Mouse (Mus musculus) heart, embryonic 13.5 days (tissue): ENCODE measurements around the gene Relb. TPM values are rescaled to one million over a fixed set of nuclear protein-coding genes. Genes with fewer than 3 reads are reported as not detected.

Experiments used
- ATAC-seq: fragments of 200-750 bp; cut with Nextera tagmentation; 2 replicates; pipeline ENCODE4 v1.8.0; 2017; ENCODE audit warnings: moderate TSS enrichment; ENCODE audit not compliant: insufficient number of reproducible peaks, low FRiP score, low TSS enrichment; ENCODE audit errors: extremely low read depth
- H3K27ac ChIP-seq: fragments of 300-500 bp; sonication (generic); replicated peaks from 2 replicates; pipeline ENCODE4 v1.5.1; 2015; ENCODE audit warnings: moderate library complexity, mild to moderate bottlenecking, inconsistent platforms
- H3K27me3 ChIP-seq: fragments of 300-500 bp; sonication (generic); replicated peaks from 2 replicates; pipeline ENCODE4 v1.6.1; 2015; ENCODE audit warnings: mild to moderate bottlenecking, inconsistent platforms
- H3K36me3 ChIP-seq: fragments of 300-500 bp; sonication (generic); 2 replicates; pipeline ENCODE4 v1.6.1; 2015; ENCODE audit warnings: mild to moderate bottlenecking, inconsistent platforms
- H3K4me1 ChIP-seq: fragments of 300-500 bp; sonication (generic); 2 replicates; pipeline ENCODE4 v1.6.1; 2015; ENCODE audit warnings: inconsistent platforms
- H3K4me2 ChIP-seq: fragments of 300-500 bp; sonication (generic); 2 replicates; pipeline ENCODE4 v1.6.1; 2015; ENCODE audit warnings: inconsistent platforms, mild to moderate bottlenecking, moderate library complexity
- H3K4me3 ChIP-seq: fragments of 300-500 bp; sonication (generic); 2 replicates; pipeline ENCODE4 v1.5.1; 2015; ENCODE audit warnings: moderate library complexity, mild to moderate bottlenecking, inconsistent platforms
- H3K9ac ChIP-seq: fragments of 300-500 bp; sonication (generic); 2 replicates; pipeline ENCODE4 v1.6.1; 2015; ENCODE audit warnings: inconsistent platforms, mild to moderate bottlenecking, moderate library complexity
- H3K9me3 ChIP-seq: fragments of 300-500 bp; sonication (generic); 2 replicates; pipeline ENCODE4 v1.6.1; 2016; ENCODE audit warnings: inconsistent platforms
- WGBS: fragments of 180-500 bp; shearing (Covaris S2); methylation state at CpG from one replicate; pipeline ENCODE4 v1.1.7; 2015; ENCODE audit warnings: mixed read lengths; 5-methylcytosine and 5-hydroxymethylcytosine counted together
- polyA plus RNA-seq: library from polyadenylated mRNA; unstranded; fragments of >200 nt; fragmentation: Nextera tagmentation; extraction: Ambion mirVana; gene quantifications from 2 replicates; pipeline ENCODE4 v1.2.1, GENCODE M21; 2015

The Relb gene
- polyA plus RNA-seq, 1 experiment from 2014 or later = 5.6 TPM

DNA sequence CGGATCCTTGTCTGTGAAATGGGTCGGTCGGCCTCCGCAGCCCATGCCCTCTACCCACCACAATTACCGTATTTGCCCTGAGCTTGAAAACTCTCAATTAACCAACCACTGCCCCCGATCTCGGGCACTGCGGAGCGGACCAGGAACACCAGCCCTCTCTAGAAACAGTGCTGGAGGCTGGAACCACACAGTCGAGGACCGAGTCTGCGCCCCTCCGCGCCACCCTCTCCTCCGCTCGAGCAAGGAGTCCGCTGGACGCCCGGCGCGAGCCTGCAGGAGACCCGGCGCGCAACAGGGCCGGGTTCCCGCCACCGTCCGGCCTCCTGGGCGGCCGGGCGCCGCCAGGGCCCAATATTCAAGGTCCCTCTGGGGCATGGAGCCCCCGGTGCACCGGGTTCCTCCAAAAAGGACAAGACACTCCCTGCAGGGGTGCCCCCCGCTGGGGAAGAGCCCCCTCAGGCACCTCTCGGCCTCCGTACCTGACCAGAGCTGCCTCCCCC lies 35.3 kb upstream of the Relb start:
- WGBS = under 1% methylated on average over 37 of the region's 37 CpGs
- no peaks in the 10 kb centered on the region for H3K27me3 ChIP-seq
- no peaks in the 10 kb centered on the region for H3K9me3 ChIP-seq
- peaks cover 39% of the 10 kb centered on the region for H3K4me1 ChIP-seq
- peaks cover 28% of the 10 kb centered on the region for H3K36me3 ChIP-seq
- H3K4me3 ChIP-seq = peak overlapping the region; percentile 100
- peak overlapping the region; percentile 85 for H3K4me2 ChIP-seq
- peak overlapping the region; percentile 99 for H3K9ac ChIP-seq
- peak overlapping the region; percentile 94 for H3K27ac ChIP-seq
- peak; percentile 47 for ATAC-seq

DNA sequence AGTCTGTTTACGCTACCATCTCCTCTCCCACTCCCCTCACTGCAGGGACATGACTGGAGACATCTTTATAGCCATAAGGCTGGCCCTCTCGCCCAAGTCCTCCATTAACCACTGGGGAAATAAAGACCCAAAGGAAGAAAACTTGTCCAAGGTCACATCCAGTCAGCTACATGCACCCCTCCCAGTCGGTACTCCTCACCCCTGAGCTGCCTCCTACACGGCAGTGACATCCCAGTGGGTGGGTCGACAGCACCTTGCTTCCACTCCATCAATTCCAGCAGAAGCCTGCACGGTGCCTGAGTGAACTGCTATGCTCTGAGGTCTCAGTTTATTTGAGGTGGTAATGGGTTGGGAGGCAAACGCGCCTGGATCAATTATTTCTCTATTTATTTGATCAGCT lies 34.7 kb upstream of the Relb start:
- peak overlapping the region; percentile 100 for H3K4me3 ChIP-seq
- 12% methylated on average over 8 of the region's 8 CpGs for WGBS
- peak overlapping the region; percentile 85 for H3K4me2 ChIP-seq
- no peaks in the 10 kb centered on the region for H3K27me3 ChIP-seq
- H3K9me3 ChIP-seq = no peaks in the 10 kb centered on the region
- H3K36me3 ChIP-seq = peaks cover 34% of the 10 kb centered on the region
- no peak overlapping the region for H3K27ac ChIP-seq
- ATAC-seq = no peak
- H3K4me1 ChIP-seq = peaks cover 33% of the 10 kb centered on the region
- H3K9ac ChIP-seq = peak overlapping the region; percentile 99

DNA sequence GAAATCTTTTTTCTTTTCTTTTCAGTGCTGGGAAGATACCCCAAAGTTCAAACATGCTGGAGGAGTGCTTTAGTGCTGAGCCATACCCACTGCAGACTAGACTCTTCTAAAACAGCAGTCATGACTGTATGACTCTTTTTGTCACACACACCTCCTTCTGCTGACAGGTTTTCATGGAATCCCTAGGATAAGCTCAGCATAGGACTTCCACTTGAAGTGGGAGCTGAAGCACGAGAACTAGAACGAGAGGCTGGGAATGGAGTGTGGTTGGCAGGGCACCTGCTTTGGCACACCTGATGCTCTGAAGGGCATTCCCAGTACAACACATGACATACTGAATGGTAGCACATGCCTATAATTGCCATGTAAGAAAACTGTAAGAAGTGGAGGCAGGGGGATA lies 23.4 kb upstream of the Relb start:
- Histone ChIP-seq H3K27me3 (no peaks in the 10 kb centered on the region), H3K4me2 (no peak overlapping the region), H3K4me1 (peaks cover 22% of the 10 kb centered on the region), H3K4me3 (no peak overlapping the region), H3K36me3 (peaks cover 84% of the 10 kb centered on the region), H3K27ac (0 out of 2 replicates have a peak overlapping the region, but pooled peaks have one; percentile 43), H3K9me3 (no peaks in the 10 kb centered on the region), H3K9ac (no peak overlapping the region)
- no peak for ATAC-seq
- WGBS = 45% methylated on average over 2 of the region's 2 CpGs

DNA sequence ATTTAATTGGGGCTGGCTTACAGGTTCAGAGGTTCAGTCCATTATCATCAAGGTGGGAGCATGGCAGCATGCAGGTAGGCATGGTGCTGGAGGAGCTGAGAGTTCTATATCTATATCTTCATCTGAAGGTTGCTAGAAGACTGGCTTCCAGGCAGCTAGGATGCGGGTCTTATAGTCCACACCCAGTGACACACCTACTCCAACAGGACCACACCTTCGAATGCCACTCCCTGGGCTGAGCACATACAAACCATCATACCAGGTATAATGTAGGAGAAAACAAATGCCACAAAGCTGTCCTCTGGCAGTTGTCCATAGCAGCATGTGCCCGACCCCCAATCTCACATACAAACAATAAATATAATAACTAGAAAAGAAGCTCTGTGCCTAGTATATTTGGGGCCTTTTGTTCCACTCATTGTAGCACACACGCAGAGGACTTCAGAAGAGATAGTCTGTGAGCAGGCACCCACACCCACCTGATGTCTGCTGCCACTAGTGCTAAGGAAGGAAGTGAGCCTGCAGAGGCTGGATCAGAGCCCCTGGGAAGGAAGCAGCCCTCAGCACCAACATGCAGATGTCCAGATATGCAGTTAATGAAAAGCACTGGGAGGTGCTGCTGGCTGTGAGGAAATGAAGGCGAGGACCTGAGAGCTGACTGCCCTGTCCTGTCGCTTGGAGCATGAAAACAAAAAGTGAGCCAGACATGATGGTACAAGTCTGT lies 22.0 kb upstream of the Relb start:
- no peak for ATAC-seq
- Histone ChIP-seq H3K27me3 (no peaks in the 10 kb centered on the region), H3K36me3 (peaks cover 96% of the 10 kb centered on the region), H3K27ac (peak overlapping the region; percentile 48), H3K4me2 (no peak overlapping the region), H3K9ac (no peak overlapping the region), H3K4me3 (no peak overlapping the region), H3K9me3 (no peaks in the 10 kb centered on the region), H3K4me1 (peaks cover 14% of the 10 kb centered on the region)
- WGBS = 73% methylated on average over 6 of the region's 6 CpGs

DNA sequence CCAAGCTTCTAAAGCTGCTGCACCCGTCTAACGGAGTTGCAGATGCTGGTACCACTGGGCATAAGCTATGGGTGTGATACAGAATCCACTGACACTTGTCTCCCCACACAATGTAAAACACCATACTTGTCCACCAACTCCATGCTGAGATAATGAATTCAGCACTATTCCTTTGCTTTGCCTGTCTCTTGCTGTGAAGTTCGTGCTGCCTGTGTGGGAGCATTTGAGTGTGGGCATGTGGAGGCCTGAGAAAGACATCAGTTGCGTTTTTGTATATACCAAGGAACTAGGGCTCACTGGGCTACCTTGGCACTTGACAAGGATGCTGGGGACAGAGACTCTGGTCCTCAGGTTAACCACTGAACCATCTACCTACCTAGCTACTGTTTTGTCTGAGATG lies 12.0 kb upstream of the Relb start:
- ATAC-seq = no peak
- no peak overlapping the region for H3K4me2 ChIP-seq
- WGBS = 95% methylated on average over 4 of the region's 4 CpGs

DNA sequence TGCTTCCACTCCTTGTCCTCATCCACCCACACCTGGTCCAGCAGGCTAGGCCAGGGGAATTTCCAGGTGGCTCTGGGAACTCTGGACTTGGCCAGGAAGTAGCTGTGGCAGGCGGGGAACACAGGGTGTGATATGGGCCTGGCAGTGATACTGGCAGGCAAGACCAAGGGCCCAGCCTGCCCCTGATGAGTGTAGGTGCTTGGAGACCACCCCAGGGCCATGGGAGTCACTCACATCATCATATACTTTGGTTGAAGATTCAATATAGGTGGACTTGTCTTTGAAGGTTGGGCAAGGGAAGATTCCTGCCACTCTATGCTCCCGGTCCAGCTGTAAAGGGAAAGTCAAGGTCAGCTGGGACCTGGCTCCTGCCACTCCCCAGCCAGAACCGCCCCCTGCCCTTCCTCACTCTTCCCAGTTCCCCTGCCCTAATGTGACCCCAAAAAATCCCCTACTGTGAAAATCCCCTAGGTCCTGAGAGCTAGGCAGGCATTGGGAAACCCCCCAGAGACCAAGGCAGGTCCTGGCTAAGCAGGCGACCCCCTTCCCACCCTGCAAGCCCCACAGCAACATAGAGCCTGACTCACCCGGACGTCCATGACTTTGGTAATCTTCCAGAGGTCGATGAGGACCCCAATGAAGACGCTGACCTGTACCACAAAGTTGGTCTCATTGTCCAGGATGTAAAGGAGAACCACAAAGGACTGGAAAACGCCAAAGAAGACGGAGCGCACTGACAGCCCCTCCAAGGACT lies 6.0 kb upstream of the Relb start:
- WGBS = 83% methylated on average over 11 of the region's 11 CpGs
- H3K36me3 ChIP-seq = peaks cover 85% of the 10 kb centered on the region
- no peak overlapping the region for H3K9ac ChIP-seq

More for the DNA sequence above, 12.0 kb upstream of the Relb start:
- Histone ChIP-seq H3K9me3 (no peaks in the 10 kb centered on the region), H3K9ac (no peak overlapping the region), H3K36me3 (peaks cover 100% of the 10 kb centered on the region), H3K27ac (no peak overlapping the region), H3K4me1 (peaks cover 6% of the 10 kb centered on the region), H3K4me3 (no peak overlapping the region), H3K27me3 (no peaks in the 10 kb centered on the region)

DNA sequence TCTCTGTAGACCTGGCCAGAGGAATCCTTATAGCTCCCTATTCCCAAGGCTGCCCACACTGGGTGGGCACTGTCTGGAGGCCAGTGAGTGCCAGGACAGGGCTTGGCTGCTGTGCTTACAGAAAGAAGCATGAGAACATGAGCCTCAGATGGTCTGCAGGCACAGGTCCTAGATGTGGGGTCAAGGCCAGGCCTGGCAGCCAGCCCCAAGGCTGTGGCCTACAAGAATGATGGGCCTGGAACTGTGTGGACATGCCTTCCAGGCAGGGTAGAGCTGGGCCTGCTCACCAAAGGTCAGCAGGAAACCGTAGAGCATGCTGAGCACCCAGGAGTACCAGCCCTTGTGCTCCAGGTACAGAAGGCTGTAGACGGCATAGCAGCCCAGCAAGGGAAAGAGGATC lies 5.4 kb upstream of the Relb start:
- Histone ChIP-seq H3K36me3 (peaks cover 79% of the 10 kb centered on the region), H3K4me3 (no peak overlapping the region), H3K27ac (no peak overlapping the region), H3K27me3 (no peaks in the 10 kb centered on the region), H3K4me1 (peaks cover 14% of the 10 kb centered on the region), H3K9me3 (no peaks in the 10 kb centered on the region), H3K4me2 (no peak overlapping the region), H3K9ac (no peak overlapping the region)
- WGBS = 94% methylated on average over 2 of the region's 2 CpGs
- no peak for ATAC-seq

More for the DNA sequence above, 6.0 kb upstream of the Relb start:
- Histone ChIP-seq H3K9me3 (no peaks in the 10 kb centered on the region), H3K4me3 (no peak overlapping the region), H3K27me3 (no peaks in the 10 kb centered on the region), H3K4me2 (no peak overlapping the region), H3K27ac (no peak overlapping the region), H3K4me1 (peaks cover 9% of the 10 kb centered on the region)
- ATAC-seq = no peak

DNA sequence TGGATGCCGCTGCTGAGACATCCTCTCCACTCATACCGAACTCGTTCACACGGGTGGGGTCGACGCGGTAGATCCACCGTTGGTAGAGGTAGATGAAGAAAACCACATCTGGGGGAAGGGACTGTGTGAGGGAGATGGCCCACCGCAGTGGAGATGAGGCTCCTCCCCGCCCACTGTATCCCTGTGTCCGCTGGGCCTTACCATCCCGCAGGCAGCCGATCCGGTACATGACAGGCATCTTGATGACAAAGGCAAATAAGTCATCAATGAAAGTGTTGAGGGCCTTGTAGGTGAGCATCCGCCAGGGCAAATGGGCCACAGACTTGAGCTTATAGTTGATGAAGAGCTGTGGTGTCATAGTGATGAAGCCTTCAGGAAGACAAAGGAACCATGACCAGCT lies 4.6 kb upstream of the Relb start:
- Histone ChIP-seq H3K4me1 (peaks cover 15% of the 10 kb centered on the region), H3K27me3 (no peaks in the 10 kb centered on the region), H3K9ac (no peak overlapping the region), H3K4me2 (no peak overlapping the region), H3K4me3 (no peak overlapping the region), H3K36me3 (peaks cover 71% of the 10 kb centered on the region), H3K9me3 (no peaks in the 10 kb centered on the region), H3K27ac (no peak overlapping the region)
- no peak for ATAC-seq
- WGBS = 86% methylated on average over 15 of the region's 15 CpGs

DNA sequence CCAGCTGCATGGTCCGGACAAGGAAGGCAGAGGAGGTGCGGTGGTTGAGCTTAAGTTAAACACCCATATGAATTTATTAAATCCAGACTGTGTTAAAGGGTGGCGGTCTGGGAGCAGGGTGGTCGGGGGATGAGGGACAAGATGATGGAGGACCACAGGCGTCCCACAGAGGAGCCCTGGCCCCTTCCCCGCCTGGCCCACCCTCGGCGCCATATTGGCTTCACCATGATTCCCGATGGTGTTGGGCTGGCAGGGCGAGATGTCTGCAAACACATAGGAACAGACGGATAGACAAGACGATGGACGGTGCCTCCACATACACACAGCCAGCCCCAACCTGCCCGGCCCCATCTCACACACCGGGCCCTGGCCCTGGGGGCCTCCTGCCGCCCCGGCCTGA lies 4.0 kb upstream of the Relb start:
- Histone ChIP-seq H3K27ac (no peak overlapping the region), H3K9me3 (no peaks in the 10 kb centered on the region), H3K4me3 (no peak overlapping the region), H3K9ac (no peak overlapping the region), H3K4me1 (peaks cover 15% of the 10 kb centered on the region), H3K4me2 (no peak overlapping the region), H3K27me3 (no peaks in the 10 kb centered on the region), H3K36me3 (peaks cover 65% of the 10 kb centered on the region)
- no peak for ATAC-seq
- WGBS = 84% methylated on average over 17 of the region's 17 CpGs

DNA sequence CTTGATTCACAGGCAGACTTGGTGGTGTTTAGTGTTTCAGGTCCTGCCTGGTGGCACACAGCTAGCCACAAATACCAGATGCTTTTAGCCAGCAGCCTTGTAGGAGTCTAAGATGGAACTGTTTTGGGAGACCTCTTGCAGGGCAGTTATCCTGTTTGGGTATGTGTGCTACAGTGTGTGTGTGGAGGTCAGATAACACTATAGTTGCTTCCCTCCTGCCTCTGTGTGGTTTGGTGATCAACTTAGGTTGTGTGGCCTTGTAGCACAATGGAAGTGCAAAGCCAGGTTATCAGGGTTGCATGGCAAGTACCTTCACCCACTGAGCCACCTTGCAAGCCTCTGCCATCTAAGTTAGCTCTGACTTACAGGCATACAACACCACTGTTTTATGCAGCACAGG lies 3.5 kb upstream of the Relb start:
- no peak overlapping the region for H3K27ac ChIP-seq
- no peaks in the 10 kb centered on the region for H3K27me3 ChIP-seq
- no peaks in the 10 kb centered on the region for H3K9me3 ChIP-seq
- no peak overlapping the region for H3K9ac ChIP-seq
- peaks cover 20% of the 10 kb centered on the region for H3K4me1 ChIP-seq
- no peak overlapping the region for H3K4me2 ChIP-seq
- peaks cover 60% of the 10 kb centered on the region for H3K36me3 ChIP-seq
- ATAC-seq = no peak
- no peak overlapping the region for H3K4me3 ChIP-seq

DNA sequence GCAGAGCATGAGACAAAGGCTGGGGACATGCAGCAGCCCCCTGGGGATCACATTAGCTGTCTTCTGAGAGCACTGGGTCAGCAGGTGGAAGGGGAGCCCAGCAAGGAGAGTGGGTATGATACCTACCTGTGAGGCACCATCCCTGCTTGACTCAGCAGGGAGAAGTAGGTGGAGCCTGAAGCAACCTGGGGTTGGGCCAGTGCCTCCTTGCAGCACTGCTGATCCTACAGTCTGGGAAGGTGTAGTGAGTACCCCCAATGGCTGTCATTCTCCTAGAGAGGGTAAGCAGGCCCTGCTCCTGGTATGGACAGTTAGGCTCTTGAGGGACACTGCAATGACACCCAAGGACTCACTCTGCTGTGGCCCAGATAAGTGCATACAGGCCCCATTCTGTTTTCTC lies 3.0 kb upstream of the Relb start:
- peaks cover 21% of the 10 kb centered on the region for H3K4me1 ChIP-seq
- no peak overlapping the region for H3K9ac ChIP-seq
- peaks cover 55% of the 10 kb centered on the region for H3K36me3 ChIP-seq
- H3K9me3 ChIP-seq = no peaks in the 10 kb centered on the region
- H3K27me3 ChIP-seq = no peaks in the 10 kb centered on the region
- no peak overlapping the region for H3K27ac ChIP-seq
- no peak overlapping the region for H3K4me3 ChIP-seq
- no peak for ATAC-seq
- no peak overlapping the region for H3K4me2 ChIP-seq
